Mouse (Mus musculus) MEL (cell line): ENCODE measurements at regions not wholly inside any gene's neighbourhood (a gene's known extent, or its start where the extent isn't known, plus 50 kb on each side); places are given as distances from the start of the nearest gene placed in this dataset.

Source experiments
- DNase-seq: peaks from one replicate; pipeline ENCODE4 v3.0.0; 2011; ENCODE audit warnings: low read depth, low spot score
- H3K27ac ChIP-seq: 2 replicates; pipeline ENCODE4 v1.5.1; 2012; ENCODE audit warnings: low read depth, mild to moderate bottlenecking, control low read depth, low read length, moderate library complexity; ENCODE audit not compliant: control insufficient read depth
- H3K27me3 ChIP-seq, 2 experiments: fragments of 150-350 bp in 1 of 2; sonication (generic) in 1 of 2; 2 replicates each; pipeline ENCODE4 v1.6.1; 2012; ENCODE audit warnings: low read length in 2 of 2, mild to moderate bottlenecking in 2 of 2, improper control_type of control experiment in 1 of 2, moderate library complexity in 1 of 2; ENCODE audit not compliant: insufficient read depth in 2 of 2, control insufficient read depth in 1 of 2
- H3K36me3 ChIP-seq, 2 experiments: 2 replicates each; pipeline ENCODE4 v1.6.1; 2012 to 2014; ENCODE audit warnings: low read length in 2 of 2, improper control_type of control experiment in 1 of 2, inconsistent platforms in 1 of 2, mild to moderate bottlenecking in 1 of 2; ENCODE audit not compliant: insufficient read depth in 2 of 2, control insufficient read depth in 1 of 2
- H3K4me1 ChIP-seq, 2 experiments: fragments of 150-350 bp in 1 of 2; sonication (generic) in 1 of 2; 2 replicates each; pipeline ENCODE4 v1.6.1; 2012; ENCODE audit warnings: low read length in 2 of 2, improper control_type of control experiment in 1 of 2, mild to moderate bottlenecking in 1 of 2; ENCODE audit not compliant: insufficient read depth in 2 of 2, control insufficient read depth in 1 of 2
- H3K4me3 ChIP-seq, 2 experiments: fragments of 150-350 bp in 1 of 2; sonication (generic) in 1 of 2; 2 replicates each; pipeline ENCODE4 v1.5.1; 2012; ENCODE audit warnings: low read depth in 2 of 2, low read length in 2 of 2, mild to moderate bottlenecking in 2 of 2, moderate library complexity in 2 of 2, control low read depth in 1 of 2, improper control_type of control experiment in 1 of 2; ENCODE audit not compliant: control insufficient read depth in 1 of 2, insufficient read depth in 1 of 2
- H3K79me2 ChIP-seq: 2 replicates; pipeline ENCODE4 v1.6.1; 2012; ENCODE audit warnings: mild to moderate bottlenecking, low read length, moderate library complexity; ENCODE audit not compliant: control insufficient read depth, poor library complexity, insufficient read depth
- H3K9ac ChIP-seq: 2 replicates; pipeline ENCODE4 v1.6.1; 2012; ENCODE audit warnings: low read depth, mild to moderate bottlenecking, control low read depth, low read length, moderate library complexity; ENCODE audit not compliant: control insufficient read depth, poor library complexity, severe bottlenecking
- H3K9me3 ChIP-seq: fragments of 150-350 bp; sonication (generic); replicated peaks from 2 replicates; pipeline ENCODE4 v1.6.1; 2012; ENCODE audit warnings: mild to moderate bottlenecking, low read length, improper control_type of control experiment, moderate library complexity; ENCODE audit not compliant: insufficient read depth
- BHLHE40 ChIP-seq: IDR thresholded peaks from 2 replicates; pipeline ENCODE4 v1.6.1; 2012; ENCODE audit warnings: low read depth, mild to moderate bottlenecking, inconsistent platforms, low read length, improper control_type of control experiment, borderline replicate concordance
- CHD1 ChIP-seq: IDR thresholded peaks from 2 replicates; pipeline ENCODE4 v1.6.1; 2012; ENCODE audit warnings: low read depth, mild to moderate bottlenecking, inconsistent platforms, low read length, improper control_type of control experiment
- CHD2 ChIP-seq: IDR thresholded peaks from 2 replicates; pipeline ENCODE4 v1.6.1; 2011; ENCODE audit warnings: low read length, improper control_type of control experiment
- EP300 ChIP-seq, 2 experiments: IDR thresholded peaks; 2 replicates each; pipeline ENCODE4 v1.6.1; 2011; ENCODE audit warnings: improper control_type of control experiment in 2 of 2, low read length in 2 of 2, low read depth in 1 of 2, mild to moderate bottlenecking in 1 of 2
- JUND ChIP-seq: IDR thresholded peaks from 2 replicates; pipeline ENCODE4 v1.6.1; 2011; ENCODE audit warnings: low read depth, mild to moderate bottlenecking, improper control_type of control experiment, low read length
- KAT2A ChIP-seq: conservative IDR thresholded peaks from 2 replicates; pipeline ENCODE4 v1.6.1; 2012; ENCODE audit warnings: low read depth, low read length, improper control_type of control experiment, inconsistent platforms
- MXI1 ChIP-seq: IDR thresholded peaks from 2 replicates; pipeline ENCODE4 v1.6.1; 2011; ENCODE audit warnings: mild to moderate bottlenecking, low read depth, low read length, improper control_type of control experiment
- MYB ChIP-seq: IDR thresholded peaks from 2 replicates; pipeline ENCODE4 v1.6.1; 2011; ENCODE audit warnings: mild to moderate bottlenecking, low read depth, low read length, improper control_type of control experiment
- MYC ChIP-seq: IDR thresholded peaks from 2 replicates; pipeline ENCODE4 v1.6.1; 2011; ENCODE audit warnings: low read depth, mild to moderate bottlenecking, low read length, improper control_type of control experiment, moderate library complexity
- NRF1 ChIP-seq: IDR thresholded peaks from 2 replicates; pipeline ENCODE4 v1.6.1; 2014; ENCODE audit warnings: low read depth, mild to moderate bottlenecking, inconsistent platforms, low read length, improper control_type of control experiment, moderate library complexity; ENCODE audit not compliant: poor library complexity, insufficient read depth, severe bottlenecking
- POLR2A ChIP-seq, 2 experiments: IDR thresholded peaks; 2 replicates each; pipeline ENCODE4 v1.6.1; 2011 to 2012; ENCODE audit warnings: low read length in 2 of 2, mild to moderate bottlenecking in 2 of 2, control low read depth in 1 of 2, improper control_type of control experiment in 1 of 2, low read depth in 1 of 2, moderate library complexity in 1 of 2; ENCODE audit not compliant: control insufficient read depth in 1 of 2, insufficient read depth in 1 of 2, poor library complexity in 1 of 2
- RCOR1 ChIP-seq: IDR thresholded peaks from 2 replicates; pipeline ENCODE4 v1.6.1; 2012; ENCODE audit warnings: low read depth, mild to moderate bottlenecking, inconsistent platforms, low read length, improper control_type of control experiment
- TBP ChIP-seq: IDR thresholded peaks from 2 replicates; pipeline ENCODE4 v1.8.0; 2011; ENCODE audit warnings: low read depth, low read length, improper control_type of control experiment
- USF1 ChIP-seq: IDR thresholded peaks from 2 replicates; pipeline ENCODE4 v1.6.1; 2014; ENCODE audit warnings: low read depth, mild to moderate bottlenecking, inconsistent platforms, low read length, improper control_type of control experiment, moderate library complexity
- ZC3H11A ChIP-seq: IDR thresholded peaks from 2 replicates; pipeline ENCODE4 v1.6.1; 2012; ENCODE audit warnings: low read depth, mild to moderate bottlenecking, inconsistent platforms, low read length, improper control_type of control experiment
- ZMIZ1 ChIP-seq: IDR thresholded peaks from 2 replicates; pipeline ENCODE4 v1.6.1; 2012; ENCODE audit warnings: low read depth, mild to moderate bottlenecking, inconsistent platforms, low read length, improper control_type of control experiment, moderate library complexity

- H3K79me2 ChIP-seq = no peaks in the 10 kb centered on the region
These were observed 56.2 kb upstream of the Mbnl2 start for GRCm38 (mm10) chr14:120219224-120219623.

GRCm38 (mm10) chr14:120223528-120224201 is 51.8 kb upstream of the Mbnl2 start:
- Histone ChIP-seq H3K27ac (no peak overlapping the region), H3K79me2 (no peaks in the 10 kb centered on the region), H3K4me3 (no peak overlapping the region), H3K27me3 (no peaks in the 10 kb centered on the region), H3K9ac (no peak overlapping the region), H3K9me3 (no peaks in the 10 kb centered on the region), H3K4me1 (no peaks in the 10 kb centered on the region), H3K36me3 (no peaks in the 10 kb centered on the region)
- TF ChIP-seq BHLHE40 (no peak), JUND (no peak), RCOR1 (no peak), POLR2A (IDR thresholded peaks at IDR 0.05; ENCODE audit: control insufficient read depth in 1 of 2, insufficient read depth in 1 of 2, low read depth in 1 of 2, low read length in 2 of 2, poor library complexity in 1 of 2) (no peak), CHD1 (no peak)
- DNase-seq = no peak

More at GRCm38 (mm10) chr14:120219224-120219623, 56.2 kb upstream of the Mbnl2 start:
- H3K9ac ChIP-seq = no peak overlapping the region
- no peak for TF ChIP-seq KAT2A
- TF ChIP-seq MXI1 = no peak
- no peak for TF ChIP-seq ZMIZ1
- TF ChIP-seq USF1 = no peak
- no peak for TF ChIP-seq CHD1
- TF ChIP-seq ZC3H11A = no peak
- no peak for TF ChIP-seq TBP
- no peak for TF ChIP-seq EP300 (IDR thresholded peaks at IDR 0.05; ENCODE audit: low read depth in 1 of 2, low read length in 2 of 2)
- no peak for TF ChIP-seq MYC
- no peak for TF ChIP-seq MYB
- TF ChIP-seq BHLHE40 = no peak
- TF ChIP-seq, all 39 proteins: peak for 0
- H3K4me3 ChIP-seq = no peak overlapping the region
- no peaks in the 10 kb centered on the region for H3K9me3 ChIP-seq
- no peaks in the 10 kb centered on the region for H3K36me3 ChIP-seq
- no peak overlapping the region for H3K27ac ChIP-seq
- no peak for DNase-seq
- no peaks in the 10 kb centered on the region for H3K27me3 ChIP-seq
- no peaks in the 10 kb centered on the region for H3K4me1 ChIP-seq

- Histone ChIP-seq H3K9ac (no peak overlapping the region), H3K4me3 (no peak overlapping the region), H3K27me3 (no peaks in the 10 kb centered on the region), H3K36me3 (no peaks in the 10 kb centered on the region), H3K79me2 (no peaks in the 10 kb centered on the region), H3K27ac (no peak overlapping the region), H3K9me3 (no peaks in the 10 kb centered on the region), H3K4me1 (no peaks in the 10 kb centered on the region)
- no peak for TF ChIP-seq NRF1
- TF ChIP-seq CHD2 = no peak
- no peak for DNase-seq
These were observed 51.1 kb upstream of the Mbnl2 start for GRCm38 (mm10) chr14:120224202-120224846.
